Mouse (Mus musculus): ENCODE data around the gene Exoc3l2. TPM values are rescaled to one million over a fixed set of nuclear protein-coding genes. Genes with fewer than 3 reads are reported as not detected.
A peak's percentile ranks its signal among the peaks of the same experiment; 100 is the strongest.
"Not testable (repeated sequence)": the region's sequence is repeated elsewhere in the genome, so short reads cannot be mapped to it uniquely, and the experiment has no call there.

The Exoc3l2 gene
- polyA plus RNA-seq, 1 experiment from 2014 or later: 0.61 TPM

DNA sequence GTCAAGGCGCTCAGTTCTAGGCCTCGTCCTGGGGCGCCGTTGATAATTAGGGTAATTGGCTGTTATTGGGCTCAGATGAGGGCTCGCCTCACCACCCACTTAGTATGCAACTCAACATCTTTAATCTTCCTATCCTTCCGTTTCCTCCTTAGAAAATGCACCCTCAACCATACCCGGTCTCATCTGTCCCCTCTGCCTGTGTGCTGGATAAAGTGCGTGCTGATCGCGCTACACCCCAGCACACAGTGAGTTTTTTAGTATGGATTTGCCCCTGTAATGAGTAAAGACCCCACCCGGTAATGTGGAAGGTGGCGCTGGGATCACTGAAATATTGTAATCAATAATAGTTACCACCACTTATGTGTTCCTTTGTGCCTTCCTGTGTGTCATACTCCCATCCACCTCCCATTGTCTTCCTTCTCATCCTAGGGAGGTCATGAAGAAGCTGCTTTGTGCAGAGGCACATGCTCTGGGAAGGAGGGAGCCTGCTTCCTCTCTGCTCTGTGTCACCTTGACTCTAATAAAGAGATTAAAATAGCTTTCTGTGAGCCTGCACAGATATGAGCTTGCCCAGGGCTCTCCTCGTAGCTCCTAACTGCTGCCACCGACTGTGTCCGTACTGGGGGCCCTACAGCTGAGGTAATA, 45.9 kb downstream of the Exoc3l2 start:
- H3K9me3 ChIP-seq: no peaks in the 10 kb centered on the region
- H3K9ac ChIP-seq (replicated peaks): peak overlapping the region; percentile 86
- H3K27ac ChIP-seq (replicated peaks): peak overlapping the region; percentile 83
- peaks cover 20% of the 10 kb centered on the region for H3K4me1 ChIP-seq
- peak; percentile 13 for ATAC-seq (ENCODE audit: low FRiP score, low read depth)
- H3K27me3 ChIP-seq: no peaks in the 10 kb centered on the region; the same call in 1 of the 2 replicates
- H3K36me3 ChIP-seq: no peaks in the 10 kb centered on the region
- H3K4me3 ChIP-seq: peak overlapping the region; percentile 78
- H3K4me2 ChIP-seq (replicated peaks): peak overlapping the region; percentile 88
- 12% methylated on average over 15 of the region's 15 CpGs for WGBS

DNA sequence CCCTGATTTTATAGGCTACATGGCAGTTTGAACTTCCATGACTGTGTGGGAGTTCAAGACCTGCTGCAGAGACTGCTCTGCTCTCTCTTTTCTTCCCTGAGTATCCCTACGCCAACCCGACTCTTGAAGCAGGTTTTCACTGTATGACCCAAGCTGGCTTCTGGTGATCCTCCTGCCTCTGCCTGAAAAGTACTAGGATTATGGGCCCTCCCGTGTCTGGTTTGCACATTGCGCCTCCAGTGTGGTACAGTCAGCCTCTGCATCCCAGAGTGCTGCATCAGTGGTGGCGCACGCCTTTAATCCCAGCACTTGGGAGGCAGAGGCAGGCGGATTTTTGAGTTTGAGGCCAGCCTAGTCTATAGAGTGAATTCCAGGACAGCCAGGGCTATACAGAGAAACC, 46.7 kb downstream of the Exoc3l2 start:
- Histone ChIP-seq H3K4me2 (replicated peaks) (peak overlapping the region; percentile 88), H3K27me3 (peaks cover 4% of the 10 kb centered on the region; the same call in 1 of the 2 replicates), H3K27ac (replicated peaks) (no peak overlapping the region), H3K4me3 (peak overlapping the region; percentile 78; the same call in 1 of the 2 replicates), H3K9ac (replicated peaks) (no peak overlapping the region), H3K4me1 (peaks cover 20% of the 10 kb centered on the region), H3K9me3 (no peaks in the 10 kb centered on the region), H3K36me3 (no peaks in the 10 kb centered on the region)
- WGBS: 93% methylated on average over 7 of the region's 7 CpGs
- ATAC-seq (ENCODE audit: low FRiP score, low read depth): no peak

DNA sequence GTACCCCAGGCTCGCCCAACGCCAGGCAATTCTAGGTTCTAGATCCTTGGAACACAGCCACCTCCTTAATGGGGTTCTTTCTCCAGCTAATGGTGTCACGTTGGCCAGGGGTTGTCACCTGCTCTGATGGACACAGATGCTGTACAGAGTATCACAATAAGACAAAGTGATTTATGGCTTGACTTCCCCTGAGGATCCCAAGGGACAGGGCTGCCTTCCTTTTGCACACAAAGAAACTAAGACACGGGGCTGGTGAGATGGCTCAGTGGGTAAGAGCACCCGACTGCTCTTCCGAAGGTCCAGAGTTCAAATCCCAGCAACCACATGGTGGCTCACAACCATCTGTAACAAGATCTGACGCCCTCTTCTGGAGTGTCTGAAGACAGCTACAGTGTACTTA, 48.8 kb downstream of the Exoc3l2 start:
- H3K4me3 ChIP-seq; H3K9ac ChIP-seq (replicated peaks); H3K27ac ChIP-seq (replicated peaks); ATAC-seq (ENCODE audit: low FRiP score, low read depth); H3K36me3 ChIP-seq; H3K9me3 ChIP-seq; H3K4me2 ChIP-seq (replicated peaks): not testable (repeated sequence)
- 86% methylated on average over 7 of the region's 7 CpGs for WGBS
- Histone ChIP-seq H3K4me1 (peaks cover 15% of the 10 kb centered on the region), H3K27me3 (peaks cover 17% of the 10 kb centered on the region)

DNA sequence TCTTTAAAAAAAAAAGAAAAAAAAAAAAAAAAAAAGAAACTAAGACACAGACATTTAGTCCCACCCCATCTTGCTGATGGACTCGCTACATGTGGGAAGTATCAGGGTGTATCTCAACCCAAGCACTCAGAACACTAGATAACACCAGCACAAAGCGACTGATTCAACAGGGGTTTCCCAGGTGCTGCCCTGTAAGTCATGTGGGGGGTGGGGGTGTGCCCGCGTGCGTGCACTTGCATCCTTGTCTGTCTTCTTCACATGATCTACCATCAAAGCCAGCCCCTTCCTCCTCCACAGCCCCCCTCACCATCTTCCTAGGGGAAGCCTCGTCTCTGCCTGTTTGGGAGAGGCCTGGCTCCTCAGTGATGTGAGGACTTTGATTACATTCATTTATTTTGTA, 49.2 kb downstream of the Exoc3l2 start:
- no peak for ATAC-seq (ENCODE audit: low FRiP score, low read depth)
- H3K4me2 ChIP-seq (replicated peaks): no peak overlapping the region
- H3K9me3 ChIP-seq: no peaks in the 10 kb centered on the region
- no peak overlapping the region for H3K4me3 ChIP-seq
- H3K27ac ChIP-seq (replicated peaks): no peak overlapping the region
- H3K4me1 ChIP-seq: peaks cover 11% of the 10 kb centered on the region
- no peaks in the 10 kb centered on the region for H3K36me3 ChIP-seq
- H3K9ac ChIP-seq (replicated peaks): no peak overlapping the region
- WGBS: 87% methylated on average over 6 of the region's 6 CpGs
- H3K27me3 ChIP-seq: peaks cover 21% of the 10 kb centered on the region

DNA sequence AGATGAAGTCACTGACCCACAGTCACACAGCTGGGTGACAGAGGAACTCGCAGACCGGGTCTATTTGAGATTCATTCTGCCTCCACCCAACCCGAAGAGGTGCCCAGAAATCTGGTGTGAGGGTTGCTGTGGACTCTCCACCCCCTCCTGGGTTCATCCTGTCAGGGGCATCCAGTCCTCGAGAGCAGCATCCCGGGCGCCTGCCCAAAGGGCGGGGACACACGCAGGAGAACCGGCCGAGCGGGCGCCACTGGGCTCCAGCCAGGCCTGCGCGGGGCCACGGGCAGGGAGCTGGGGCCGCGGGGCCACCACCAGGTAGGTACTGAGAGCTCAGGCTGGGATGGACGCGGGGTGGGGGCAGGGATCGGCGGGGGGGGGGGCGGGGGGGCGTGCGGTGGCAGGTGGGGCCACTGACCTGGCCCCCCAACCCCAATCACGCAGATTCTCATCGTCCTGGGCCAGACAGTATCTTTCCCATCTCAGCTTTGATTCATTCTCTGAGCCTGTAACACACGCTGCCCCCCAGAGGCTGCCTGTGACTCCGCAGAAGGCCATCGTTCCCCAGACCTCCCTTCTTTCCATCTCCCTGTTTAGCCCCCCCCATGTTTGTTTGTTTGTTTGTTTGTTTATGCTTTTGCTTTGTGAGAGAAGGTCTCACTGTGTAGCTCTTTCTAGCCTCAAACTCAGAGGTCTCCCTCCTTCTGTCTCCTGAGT, 54.7 kb downstream of the Exoc3l2 start, which contains the start of gene Nkpd1:
TSS of gene Nkpd1 (plus strand) at position 187 of the 714 bp plus-strand sequence.
- no peak within 1 kb of the TSS for H3K27ac ChIP-seq (replicated peaks)
- H3K36me3 ChIP-seq: no peaks in the 10 kb centered on the region
- peaks cover 74% of the 10 kb centered on the region for H3K27me3 ChIP-seq
- ATAC-seq (ENCODE audit: low FRiP score, low read depth): no peak
- H3K4me2 ChIP-seq (replicated peaks): peak within 1 kb of the TSS; percentile 51
- peak within 1 kb of the TSS; percentile 27 for H3K4me3 ChIP-seq
- peaks cover 16% of the 10 kb centered on the region for H3K4me1 ChIP-seq
- 8% methylated on average over 21 of the region's 29 CpGs for WGBS
- no peaks in the 10 kb centered on the region for H3K9me3 ChIP-seq
- peak within 1 kb of the TSS; percentile 39; the same call in 1 of the 2 replicates for H3K9ac ChIP-seq (replicated peaks)

DNA sequence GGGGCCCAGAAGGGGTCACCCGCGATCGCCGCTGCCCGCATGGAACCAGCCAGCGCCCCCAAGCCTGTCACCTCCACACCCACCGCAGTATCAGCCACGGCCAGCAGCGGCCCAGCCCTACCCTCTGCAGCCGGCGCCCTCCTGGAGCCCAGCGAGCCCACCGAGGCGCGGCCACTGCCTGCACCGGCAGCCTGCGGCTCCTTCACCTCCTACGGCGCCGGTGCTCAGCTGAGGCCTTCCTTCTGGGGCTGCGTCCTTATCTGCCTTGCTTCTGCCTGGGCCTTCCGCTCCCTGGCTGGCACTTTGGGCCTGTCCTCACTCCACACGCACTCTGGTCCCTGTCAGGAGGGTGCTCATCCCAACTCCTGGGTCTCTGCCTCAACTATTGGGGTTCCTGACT, 56.9 kb downstream of the Exoc3l2 start:
- Histone ChIP-seq H3K9ac (replicated peaks) (peak overlapping the region; percentile 49; the same call in 1 of the 2 replicates), H3K27ac (replicated peaks) (no peak overlapping the region), H3K9me3 (no peaks in the 10 kb centered on the region), H3K4me2 (replicated peaks) (peak overlapping the region; percentile 50), H3K4me1 (peaks cover 34% of the 10 kb centered on the region), H3K27me3 (peaks cover 90% of the 10 kb centered on the region), H3K36me3 (no peaks in the 10 kb centered on the region), H3K4me3 (peak overlapping the region; percentile 31)
- WGBS: 6% methylated on average over 22 of the region's 23 CpGs
- no peak for ATAC-seq (ENCODE audit: low FRiP score, low read depth)

DNA sequence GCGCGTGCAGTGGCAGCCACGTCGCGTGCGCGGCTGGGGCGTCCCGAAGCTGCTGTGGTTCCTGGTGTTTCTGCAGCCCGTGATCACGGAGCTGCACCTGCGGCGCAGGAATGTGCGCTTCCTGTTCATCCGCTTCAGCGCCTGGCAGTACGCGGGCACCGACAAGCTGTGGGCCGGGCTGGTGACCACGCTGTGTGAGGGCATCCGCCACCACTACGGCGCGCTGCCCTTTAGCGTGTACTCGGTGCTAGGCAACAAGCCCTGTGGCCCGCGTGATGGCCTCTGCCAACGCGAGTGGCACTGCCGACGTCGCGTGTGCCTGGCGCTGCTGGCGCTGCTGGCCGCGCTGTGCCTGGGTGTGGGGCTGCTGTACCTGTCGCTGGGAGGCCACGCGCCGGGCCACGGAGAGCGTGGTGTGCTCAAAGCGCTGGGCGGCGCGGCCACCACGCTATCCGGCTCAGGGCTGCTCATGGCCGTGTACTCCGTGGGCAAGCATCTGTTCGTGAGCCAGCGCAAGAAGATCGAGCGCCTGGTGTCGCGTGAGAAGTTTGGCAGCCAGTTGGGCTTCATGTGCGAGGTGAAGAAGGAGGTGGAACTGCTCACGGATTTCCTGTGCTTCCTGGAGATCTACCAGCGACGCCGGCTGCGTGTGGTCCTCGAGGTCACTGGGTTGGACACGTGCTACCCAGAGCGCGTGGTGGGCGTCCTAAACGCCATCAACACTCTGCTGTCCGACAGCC, 60.1 kb downstream of the Exoc3l2 start:
- 0 out of 2 replicates have a peak overlapping the region, but pooled peaks have one; percentile 28 for H3K9ac ChIP-seq (replicated peaks)
- peak overlapping the region; percentile 68 for H3K4me2 ChIP-seq (replicated peaks)
- H3K27ac ChIP-seq (replicated peaks): no peak overlapping the region
- no peaks in the 10 kb centered on the region for H3K36me3 ChIP-seq
- 0 out of 2 replicates have a peak, but pooled peaks have one; percentile 4 for ATAC-seq (ENCODE audit: low FRiP score, low read depth)
- H3K4me3 ChIP-seq: peak overlapping the region; percentile 42
- H3K9me3 ChIP-seq: no peaks in the 10 kb centered on the region
- peaks cover 82% of the 10 kb centered on the region for H3K27me3 ChIP-seq
- H3K4me1 ChIP-seq: peaks cover 28% of the 10 kb centered on the region
- 14% methylated on average over 72 of the region's 72 CpGs for WGBS

DNA sequence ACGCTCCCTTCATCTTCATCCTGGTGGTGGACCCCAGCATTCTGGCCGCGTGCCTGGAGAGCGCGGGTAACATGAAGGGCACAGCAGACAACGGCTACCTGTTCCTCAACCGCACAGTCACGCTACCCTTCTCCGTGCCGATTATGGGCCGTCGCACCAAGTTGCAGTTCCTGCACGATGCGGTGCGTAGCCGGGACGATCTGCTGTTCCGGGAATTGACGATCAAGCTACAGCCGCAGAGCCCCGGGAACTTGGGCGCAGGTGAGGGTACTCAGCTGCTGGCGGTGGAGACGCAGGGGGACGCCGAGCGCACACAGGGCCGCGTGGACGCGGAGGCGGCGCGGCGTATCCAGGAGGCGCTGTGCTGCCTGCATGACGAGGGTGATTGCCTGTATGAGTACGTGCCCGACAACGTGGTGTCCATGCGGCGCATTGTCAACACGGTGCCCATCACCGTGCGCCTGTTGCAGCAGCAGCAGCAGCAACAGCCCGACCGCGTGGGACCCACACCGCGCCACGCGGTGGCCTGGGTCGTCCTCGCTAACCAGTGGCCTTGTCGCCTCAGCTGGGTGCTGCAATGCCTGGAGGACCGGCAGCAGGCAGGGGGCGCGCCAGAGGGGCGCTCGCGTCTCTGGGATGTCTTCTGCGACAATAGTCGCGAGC, 60.8 kb downstream of the Exoc3l2 start:
- H3K4me2 ChIP-seq (replicated peaks): peak overlapping the region; percentile 68
- H3K9me3 ChIP-seq: no peaks in the 10 kb centered on the region
- peaks cover 4% of the 10 kb centered on the region; the same call in 1 of the 2 replicates for H3K36me3 ChIP-seq
- H3K4me3 ChIP-seq: peak overlapping the region; percentile 42
- peak; percentile 55 for ATAC-seq (ENCODE audit: low FRiP score, low read depth)
- H3K4me1 ChIP-seq: peaks cover 28% of the 10 kb centered on the region
- H3K27me3 ChIP-seq: peaks cover 75% of the 10 kb centered on the region
- 2% methylated on average over 64 of the region's 64 CpGs for WGBS
- peak overlapping the region; percentile 44 for H3K9ac ChIP-seq (replicated peaks)
- no peak overlapping the region for H3K27ac ChIP-seq (replicated peaks)

DNA sequence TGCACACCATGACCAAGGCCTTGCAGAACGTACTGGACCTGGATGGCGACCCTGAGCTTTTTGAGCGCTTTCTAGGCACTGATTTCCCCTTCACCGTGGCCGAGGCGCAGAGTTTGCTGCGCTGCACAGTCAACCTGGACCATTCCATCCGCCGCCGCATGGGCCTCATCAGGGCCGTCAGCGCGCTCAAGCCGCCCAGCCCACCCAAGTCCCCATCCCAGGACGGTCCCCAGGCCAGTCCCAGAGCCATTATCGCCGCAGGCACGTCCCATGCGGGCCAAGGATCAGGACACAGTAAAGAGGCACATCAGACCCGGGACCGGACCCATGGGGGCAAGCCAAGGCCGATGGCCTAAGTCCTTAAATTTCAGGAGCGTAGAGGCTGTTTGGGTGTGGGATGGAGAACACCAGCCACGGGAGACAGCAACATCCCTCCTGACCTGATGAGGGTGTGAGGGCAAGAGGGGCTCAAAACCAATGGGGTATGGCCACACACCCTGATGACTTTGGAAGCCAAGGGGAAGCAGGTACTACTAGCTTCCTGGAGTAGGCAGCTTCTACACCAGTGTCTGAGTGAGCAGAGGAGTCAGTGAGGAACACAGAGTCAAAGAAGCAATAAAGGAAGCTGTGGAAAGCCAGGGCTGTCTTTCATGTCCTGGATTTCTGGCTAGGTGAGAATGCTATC, 61.4 kb downstream of the Exoc3l2 start:
- Histone ChIP-seq H3K27ac (replicated peaks) (no peak overlapping the region), H3K36me3 (peaks cover 10% of the 10 kb centered on the region; the same call in 1 of the 2 replicates), H3K4me3 (peak overlapping the region; percentile 42), H3K4me1 (peaks cover 27% of the 10 kb centered on the region), H3K4me2 (replicated peaks) (peak overlapping the region; percentile 68), H3K27me3 (peaks cover 68% of the 10 kb centered on the region), H3K9me3 (no peaks in the 10 kb centered on the region), H3K9ac (replicated peaks) (peak overlapping the region; percentile 44; the same call in 1 of the 2 replicates)
- peak; percentile 39; the same call in 1 of the 2 replicates for ATAC-seq (ENCODE audit: low FRiP score, low read depth)
- WGBS: 14% methylated on average over 24 of the region's 24 CpGs

DNA sequence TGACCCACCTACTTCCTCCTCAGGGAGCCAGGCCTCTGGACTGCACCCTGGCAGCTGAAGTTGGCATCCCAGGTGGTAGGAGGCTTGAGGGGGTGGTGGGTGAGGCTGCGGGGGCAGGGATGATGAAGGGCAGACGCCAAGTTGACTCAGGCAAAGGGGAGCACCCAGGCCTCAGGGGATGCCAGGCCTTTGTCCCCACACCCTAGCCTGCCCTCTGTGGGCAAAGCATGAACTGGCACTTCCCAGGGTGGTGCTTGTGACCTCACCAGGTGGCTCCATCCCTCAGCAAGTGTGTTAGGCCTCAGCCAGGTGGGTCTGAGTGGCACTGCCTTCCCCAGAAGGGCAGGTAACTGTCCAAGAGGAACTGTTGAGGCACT, 62.0 kb downstream of the Exoc3l2 start:
- WGBS: 56% methylated on average over 2 of the region's 2 CpGs
- Histone ChIP-seq H3K9ac (replicated peaks) (no peak overlapping the region), H3K9me3 (no peaks in the 10 kb centered on the region), H3K36me3 (peaks cover 16% of the 10 kb centered on the region; the same call in 1 of the 2 replicates), H3K27ac (replicated peaks) (no peak overlapping the region), H3K27me3 (peaks cover 63% of the 10 kb centered on the region), H3K4me3 (no peak overlapping the region), H3K4me2 (replicated peaks) (no peak overlapping the region), H3K4me1 (peaks cover 22% of the 10 kb centered on the region)
- ATAC-seq (ENCODE audit: low FRiP score, low read depth): no peak

DNA sequence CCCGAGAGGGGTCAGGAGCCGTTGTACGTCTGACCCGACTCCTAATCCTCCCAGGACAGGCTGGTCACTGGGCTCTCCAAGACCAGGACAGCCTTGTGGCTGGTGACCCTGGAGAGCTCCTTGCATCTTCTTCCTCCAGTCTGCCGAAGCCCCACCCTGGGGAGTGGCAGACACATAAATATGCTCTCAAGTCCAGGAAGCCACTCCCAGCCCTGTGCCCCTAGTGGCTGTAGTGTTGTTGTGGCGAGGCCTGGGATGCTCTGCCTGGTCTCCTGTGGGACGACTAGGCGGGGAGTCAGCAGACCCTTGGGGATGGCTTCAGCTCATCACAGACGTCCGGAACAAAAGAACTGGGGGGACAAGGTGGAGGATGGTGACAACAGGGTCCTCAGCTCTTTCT, 67.9 kb downstream of the Exoc3l2 start:
- no peak overlapping the region for H3K4me3 ChIP-seq
- H3K4me2 ChIP-seq (replicated peaks): no peak overlapping the region
- no peak for ATAC-seq (ENCODE audit: low FRiP score, low read depth)
- H3K27me3 ChIP-seq: 0 out of 2 replicates have a peak, but pooled peaks cover 3% of the 10 kb centered on the region
- 81% methylated on average over 10 of the region's 10 CpGs for WGBS
- H3K27ac ChIP-seq (replicated peaks): no peak overlapping the region
- H3K4me1 ChIP-seq: no peaks in the 10 kb centered on the region
- H3K9ac ChIP-seq (replicated peaks): no peak overlapping the region
- peaks cover 70% of the 10 kb centered on the region for H3K36me3 ChIP-seq
- H3K9me3 ChIP-seq: no peaks in the 10 kb centered on the region

All from midbrain, embryonic 12.5 days (tissue).